Mouse (Mus musculus) lung, adult 2 months (tissue): ENCODE measurements around the gene Pde4b.

Source experiments
- CTCF ChIP-seq: fragments of 200-500 bp; IDR thresholded peaks from 2 replicates; pipeline ENCODE4 v1.5.1; 2011; ENCODE audit warnings: mild to moderate bottlenecking, low read length, control low read depth; ENCODE audit not compliant: insufficient read depth
- POLR2A ChIP-seq: fragments of 200-500 bp; IDR thresholded peaks from 2 replicates; pipeline ENCODE4 v1.6.1; 2011; ENCODE audit warnings: low read depth, mild to moderate bottlenecking, control low read depth, low read length, borderline replicate concordance; ENCODE audit errors: extremely low read depth

DNA sequence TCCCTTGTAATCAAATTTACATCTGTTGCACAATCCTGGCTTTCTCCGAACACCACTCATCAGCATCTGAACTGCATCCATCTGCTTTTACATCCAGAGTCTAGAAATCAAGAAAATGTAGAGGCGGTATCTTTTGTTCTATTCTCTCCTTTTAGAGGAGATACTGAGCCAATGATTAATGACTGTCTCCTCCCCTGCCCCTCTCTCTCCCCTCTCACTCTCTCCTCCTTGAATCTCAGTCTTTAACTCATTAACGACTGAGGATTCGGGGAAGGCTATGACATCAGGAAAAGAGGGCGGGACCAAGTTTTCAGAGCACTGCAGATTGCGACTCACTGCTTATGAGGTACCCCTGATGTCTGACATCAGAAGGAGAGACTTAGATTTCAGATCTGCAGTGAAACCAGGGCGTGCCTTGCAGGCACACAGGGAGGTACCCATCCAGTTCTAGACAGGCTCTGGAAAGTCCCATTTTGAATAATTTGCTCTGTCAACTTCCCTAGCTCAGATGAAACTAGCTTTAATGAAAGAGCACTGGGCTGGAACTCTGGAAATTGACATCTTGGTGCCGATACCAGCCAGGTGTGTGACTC is 433.4 kb downstream of the Pde4b start:
- TF ChIP-seq POLR2A (no peak), CTCF (no peak)
